Mouse (Mus musculus) megakaryocyte, adult 5-6 weeks (primary cell): ENCODE results near the gene Ngfr. TPM values are rescaled to one million over a fixed set of nuclear protein-coding genes. Genes with fewer than 3 reads are reported as not detected.

Source experiments
- ATAC-seq: 2 replicates; pipeline ENCODE4 v1.8.0; 2016; ENCODE audit warnings: mild to moderate bottlenecking, inconsistent platforms; ENCODE audit not compliant: poor library complexity, severe bottlenecking
- total RNA-seq, 2 experiments: library from RNA; stranded (forward) in 1 of 2; stranded (reverse) in 1 of 2; fragments of 153-499, 151-499 nt in 1 of 2; fragments of 221-1000, 200-1000 nt in 1 of 2; gene quantifications; 2 replicates each; pipeline versions ENCODE4 v1.2.3 to v1.2.4; 2015 to 2017

Ngfr gene
- total RNA-seq, 2 experiments from 2014 or later, result 0.40 to 0.47 TPM

- no peak for ATAC-seq
These were observed 60.2 kb downstream of the Ngfr start for GRCm38 (mm10) chr11:95527307-95527706.

- ATAC-seq, result peak; percentile 81
These were observed 66.0 kb downstream of the Ngfr start for GRCm38 (mm10) chr11:95521563-95521962.

DNA sequence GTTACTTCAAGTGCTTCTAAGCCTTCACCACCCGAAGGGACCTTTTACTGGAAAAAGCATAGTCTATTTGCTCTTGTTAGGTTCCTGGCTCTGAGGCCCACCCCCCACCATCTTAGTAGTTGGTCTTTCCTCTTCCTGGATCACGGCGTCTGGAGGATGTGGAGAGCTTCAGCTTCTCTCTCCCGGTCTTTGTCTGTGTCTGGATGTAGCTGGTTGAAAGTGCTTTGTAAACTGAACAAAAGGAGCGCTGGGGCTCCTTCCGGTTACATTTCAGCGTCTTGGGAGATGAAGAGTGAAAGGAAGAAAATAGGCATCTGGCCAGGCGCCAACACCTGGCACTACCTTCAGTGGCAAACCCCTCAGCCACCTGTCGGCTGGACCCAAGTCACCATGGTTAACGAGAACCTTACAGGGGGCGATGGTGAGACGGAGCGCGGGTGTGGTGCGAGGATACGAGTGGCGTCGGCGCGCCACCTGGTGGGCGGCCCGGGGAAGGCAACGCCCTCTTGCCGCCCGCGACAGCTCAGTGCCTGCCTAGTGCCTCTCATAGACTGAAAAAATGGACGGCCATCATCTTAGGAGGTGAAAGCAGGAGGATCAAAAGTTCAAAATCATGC is 67.0 kb downstream of the Ngfr start:
- ATAC-seq, result peak; percentile 99

DNA sequence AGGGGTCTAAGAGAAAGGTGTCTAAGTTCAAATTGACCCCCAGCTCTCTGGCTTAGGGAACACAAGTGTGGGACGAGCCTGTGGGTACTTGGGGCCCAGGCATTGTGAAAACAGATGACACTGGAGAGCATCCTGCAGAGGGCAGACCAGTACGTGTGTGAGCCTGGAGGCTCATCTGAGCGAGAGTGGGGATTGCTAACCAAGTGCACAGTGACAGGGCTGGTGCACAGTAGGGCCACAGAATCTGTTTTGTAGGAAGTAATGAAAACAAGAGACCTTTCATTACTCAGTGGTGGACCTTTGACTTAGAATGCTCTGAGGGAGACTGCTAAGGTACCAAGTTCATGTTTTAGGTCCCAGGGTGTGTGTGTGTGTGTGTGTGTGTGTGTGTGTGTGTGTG is 67.5 kb downstream of the Ngfr start:
- ATAC-seq, result no peak

GRCm38 (mm10) chr11:95519299-95519698 is 68.2 kb downstream of the Ngfr start:
- no peak for ATAC-seq

Other genes starting within 250 kb of the Ngfr start
- gene Slc35b1, start 203.0 kb downstream of the Ngfr start, total RNA-seq (2015), result 44.9 and 59.7 TPM in 2 replicates
- gene Slc35b1, start 203.0 kb downstream of the Ngfr start, total RNA-seq (2017), result 59.2 and 62.2 TPM in 2 replicates
- 102 and 112 TPM in 2 replicates for gene Spop, start 173.7 kb downstream of the Ngfr start, total RNA-seq (2015)
- 76.1 and 83.3 TPM in 2 replicates for gene Spop, start 173.7 kb downstream of the Ngfr start, total RNA-seq (2017)
- gene Nxph3, start 73.2 kb downstream of the Ngfr start, total RNA-seq (2015), result not detected in 2 replicates
- not detected in 2 replicates for gene Nxph3, start 73.2 kb downstream of the Ngfr start, total RNA-seq (2017)
- gene Phb, start 79.2 kb upstream of the Ngfr start, total RNA-seq (2015), result 20.6 and 20.7 TPM in 2 replicates
- 33.9 and 40.9 TPM in 2 replicates for gene Phb, start 79.2 kb upstream of the Ngfr start, total RNA-seq (2017)
- 32.0 and 41.3 TPM in 2 replicates for gene Zfp652, start 124.9 kb upstream of the Ngfr start, total RNA-seq (2015)
- 20.6 and 28.1 TPM in 2 replicates for gene Zfp652, start 124.9 kb upstream of the Ngfr start, total RNA-seq (2017)
- 1.3 and 2.7 TPM in 2 replicates for gene B130006D01Rik, start 135.9 kb upstream of the Ngfr start, total RNA-seq (2015)
- gene B130006D01Rik, start 135.9 kb upstream of the Ngfr start, total RNA-seq (2017), result 1.8 and 2.2 TPM in 2 replicates
- 12.6 and 17.3 TPM in 2 replicates for gene Phospho1, start 236.8 kb upstream of the Ngfr start, total RNA-seq (2015)
- 2.3 TPM in 1 of 2 replicates, not detected in the other for gene Phospho1, start 236.8 kb upstream of the Ngfr start, total RNA-seq (2017)
- 92.0 and 95.7 TPM in 2 replicates for gene Gngt2, start 249.5 kb upstream of the Ngfr start, total RNA-seq (2015)
- 64.0 and 66.6 TPM in 2 replicates for gene Gngt2, start 249.5 kb upstream of the Ngfr start, total RNA-seq (2017)